Mouse (Mus musculus) ES-Bruce4 (cell line): ENCODE measurements around the gene Hps5. TPM values are rescaled to one million over a fixed set of nuclear protein-coding genes. Genes with fewer than 3 reads are reported as not detected.

ENCODE experiments used
- H3K27ac ChIP-seq: 2 replicates; pipeline ENCODE4 v1.5.1; 2012; ENCODE audit warnings: low read length, inconsistent platforms; ENCODE audit not compliant: insufficient read depth
- H3K27me3 ChIP-seq: 2 replicates; pipeline ENCODE4 v1.6.1; 2012; ENCODE audit warnings: mild to moderate bottlenecking, low read length, inconsistent platforms; ENCODE audit not compliant: control insufficient read depth, poor library complexity, insufficient read depth, severe bottlenecking
- H3K36me3 ChIP-seq: 2 replicates; pipeline ENCODE4 v1.6.1; 2012; ENCODE audit warnings: inconsistent platforms, mild to moderate bottlenecking, low read length, moderate library complexity; ENCODE audit not compliant: control insufficient read depth, poor library complexity, insufficient read depth, severe bottlenecking
- H3K4me1 ChIP-seq: one replicate; pipeline ENCODE4 v1.8.1; 2011; ENCODE audit warnings: low read length; ENCODE audit not compliant: control insufficient read depth, insufficient read depth
- H3K4me3 ChIP-seq: 2 replicates; pipeline ENCODE4 v1.5.1; 2011; ENCODE audit warnings: low read depth, mild to moderate bottlenecking, low read length
- H3K9ac ChIP-seq: 2 replicates; pipeline ENCODE4 v1.6.1; 2012; ENCODE audit warnings: low read depth, mild to moderate bottlenecking, inconsistent platforms; ENCODE audit not compliant: poor library complexity, severe bottlenecking
- H3K9me3 ChIP-seq: replicated peaks from 2 replicates; pipeline ENCODE4 v1.6.1; 2012; ENCODE audit warnings: mild to moderate bottlenecking, low read length, inconsistent platforms; ENCODE audit not compliant: control insufficient read depth, poor library complexity, insufficient read depth, severe bottlenecking
- CTCF ChIP-seq: IDR thresholded peaks from one replicate; pipeline ENCODE4 v1.8.1; 2011; ENCODE audit warnings: low read depth, low read length
- EP300 ChIP-seq: IDR thresholded peaks from 2 replicates; pipeline ENCODE4 v1.6.1; 2011; ENCODE audit warnings: low read depth, low read length; ENCODE audit not compliant: insufficient read depth
- POLR2A ChIP-seq: IDR thresholded peaks from one replicate; pipeline ENCODE4 v1.8.1; 2011; ENCODE audit warnings: low read length; ENCODE audit not compliant: insufficient read depth
- polyA plus RNA-seq: library from polyadenylated mRNA; stranded (reverse); fragments of >200 nt; gene quantifications from 2 replicates; pipeline ENCODE4 v1.2.4, GENCODE M21; 2011; ENCODE audit warnings: low read depth; ENCODE audit not compliant: missing spikeins, insufficient read depth, insufficient read length

Hps5 gene
- 14.8 and 20.3 TPM in 2 replicates for polyA plus RNA-seq

- TF ChIP-seq EP300, result peak; percentile 75
- TF ChIP-seq POLR2A, result no peak
- H3K9me3 ChIP-seq, result no peaks in the 10 kb centered on the region
- peak within 1 kb of the TSS; percentile 74 for H3K9ac ChIP-seq
- no peak within 1 kb of the TSS for H3K27ac ChIP-seq
- peaks cover 3% of the 10 kb centered on the region for H3K4me1 ChIP-seq
- H3K4me3 ChIP-seq, result peak within 1 kb of the TSS; percentile 85
- H3K27me3 ChIP-seq, result no peaks in the 10 kb centered on the region
- H3K36me3 ChIP-seq, result peaks cover 8% of the 10 kb centered on the region
Observed at GRCm38 (mm10) chr7:46795287-46796205, at the start of gene Hps5, which contains the start of gene Gtf2h1. Gene Hps5 (minus strand): TSS chr7:46796064. Gene Gtf2h1 (plus strand): TSS chr7:46796103.

- peak overlapping the region; percentile 17 for H3K27ac ChIP-seq
- peaks cover 23% of the 10 kb centered on the region for H3K36me3 ChIP-seq
- H3K4me1 ChIP-seq, result peaks cover 9% of the 10 kb centered on the region
- H3K27me3 ChIP-seq, result no peaks in the 10 kb centered on the region
- peak overlapping the region; percentile 98 for H3K4me3 ChIP-seq
- no peaks in the 10 kb centered on the region for H3K9me3 ChIP-seq
- TF ChIP-seq EP300, result peak; percentile 38; the same call in 1 of the 2 replicates
- no peak for TF ChIP-seq CTCF
- TF ChIP-seq POLR2A, result peak; percentile 89
- peak overlapping the region; percentile 81 for H3K9ac ChIP-seq
Observed at GRCm38 (mm10) chr7:46845211-46845977, 49.5 kb upstream of the Hps5 start.

- peaks cover 16% of the 10 kb centered on the region for H3K4me1 ChIP-seq
- H3K27me3 ChIP-seq, result no peaks in the 10 kb centered on the region
- peaks cover 8% of the 10 kb centered on the region for H3K36me3 ChIP-seq
- no peaks in the 10 kb centered on the region for H3K9me3 ChIP-seq
- no peak overlapping the region for H3K9ac ChIP-seq
- H3K4me3 ChIP-seq, result no peak overlapping the region
- H3K27ac ChIP-seq, result no peak overlapping the region
- TF ChIP-seq CTCF, result no peak
- TF ChIP-seq EP300, result no peak
- TF ChIP-seq POLR2A, result no peak
Observed at GRCm38 (mm10) chr7:46843576-46843975, 47.7 kb upstream of the Hps5 start.

GRCm38 (mm10) chr7:46842278-46842677 is 46.4 kb upstream of the Hps5 start:
- TF ChIP-seq CTCF (no peak), POLR2A (no peak)
- no peaks in the 10 kb centered on the region for H3K9me3 ChIP-seq
- no peak overlapping the region for H3K27ac ChIP-seq
- H3K9ac ChIP-seq, result no peak overlapping the region
- no peaks in the 10 kb centered on the region for H3K36me3 ChIP-seq
- H3K4me1 ChIP-seq, result peaks cover 16% of the 10 kb centered on the region
- no peaks in the 10 kb centered on the region for H3K27me3 ChIP-seq
- no peak overlapping the region for H3K4me3 ChIP-seq

- H3K4me1 ChIP-seq, result peaks cover 16% of the 10 kb centered on the region
- H3K9me3 ChIP-seq, result no peaks in the 10 kb centered on the region
- H3K27ac ChIP-seq, result no peak within 1 kb of the TSS
- no peaks in the 10 kb centered on the region for H3K27me3 ChIP-seq
- H3K9ac ChIP-seq, result no peak within 1 kb of the TSS
- H3K4me3 ChIP-seq, result no peak within 1 kb of the TSS
- no peaks in the 10 kb centered on the region for H3K36me3 ChIP-seq
- TF ChIP-seq POLR2A (no peak), CTCF (no peak), EP300 (no peak)
Observed at GRCm38 (mm10) chr7:46840787-46841525, 45.1 kb upstream of the Hps5 start, which contains the start of gene Ldha. Gene Ldha (plus strand): TSS chr7:46841475.
